Mouse (Mus musculus): Measurements from ENCODE around the gene C8g. TPM values are rescaled to one million over a fixed set of nuclear protein-coding genes. Genes with fewer than 3 reads are reported as not detected.

The C8g gene
- polyA plus RNA-seq, 1 experiment, result not detected

- Histone ChIP-seq H3K36me3 (ENCODE audit: control insufficient read depth) (peaks cover 90% of the 10 kb centered on the region), H3K4me1 (ENCODE audit: control insufficient read depth) (peaks cover 14% of the 10 kb centered on the region), H3K4me3 (replicated peaks) (no peak overlapping the region), H3K27me3 (ENCODE audit: control insufficient read depth) (no peaks in the 10 kb centered on the region), H3K9me3 (ENCODE audit: control insufficient read depth, low read length) (no peaks in the 10 kb centered on the region)
- no peak for TF ChIP-seq GATA1 (IDR thresholded peaks at IDR 0.05; ENCODE audit: low read length)
- TF ChIP-seq TAL1 (IDR thresholded peaks at IDR 0.05; ENCODE audit: low read length), result no peak
These were observed 35.0 kb upstream of the C8g start for GRCm38 (mm10) chr2:25536531-25536930.

DNA sequence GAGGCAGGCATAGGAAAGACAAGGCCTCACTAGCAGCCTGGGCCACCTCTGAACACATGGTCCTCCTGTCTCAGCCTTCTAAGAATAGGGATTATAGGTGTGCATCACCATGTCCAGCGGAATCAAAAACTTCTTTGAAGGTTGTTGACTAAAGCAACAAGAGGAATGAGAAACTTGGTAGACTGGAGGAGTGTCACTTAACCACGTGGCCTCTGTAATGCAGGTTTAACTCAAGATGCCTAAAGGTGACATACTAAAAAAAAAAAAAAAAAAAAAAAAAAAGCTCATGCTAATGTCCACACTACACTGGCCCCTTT is 33.3 kb upstream of the C8g start:
- H3K4me1 ChIP-seq (ENCODE audit: control insufficient read depth), result peaks cover 13% of the 10 kb centered on the region
- peaks cover 97% of the 10 kb centered on the region for H3K36me3 ChIP-seq (ENCODE audit: control insufficient read depth)
- H3K4me3 ChIP-seq (replicated peaks), result no peak overlapping the region
- TF ChIP-seq GATA1 (IDR thresholded peaks at IDR 0.05; ENCODE audit: low read length), result no peak
- TF ChIP-seq TAL1 (IDR thresholded peaks at IDR 0.05; ENCODE audit: low read length), result no peak
- no peaks in the 10 kb centered on the region for H3K27me3 ChIP-seq (ENCODE audit: control insufficient read depth)
- no peaks in the 10 kb centered on the region for H3K9me3 ChIP-seq (ENCODE audit: control insufficient read depth, low read length)

- no peaks in the 10 kb centered on the region for H3K27me3 ChIP-seq (ENCODE audit: control insufficient read depth)
- no peaks in the 10 kb centered on the region for H3K9me3 ChIP-seq (ENCODE audit: control insufficient read depth, low read length)
- H3K36me3 ChIP-seq (ENCODE audit: control insufficient read depth), result peaks cover 97% of the 10 kb centered on the region
- TF ChIP-seq GATA1 (IDR thresholded peaks at IDR 0.05; ENCODE audit: low read length) (no peak), TAL1 (IDR thresholded peaks at IDR 0.05; ENCODE audit: low read length) (no peak)
- no peak overlapping the region for H3K4me3 ChIP-seq (replicated peaks)
- H3K4me1 ChIP-seq (ENCODE audit: control insufficient read depth), result peaks cover 11% of the 10 kb centered on the region
These were observed 32.8 kb upstream of the C8g start for GRCm38 (mm10) chr2:25534178-25534865.

DNA sequence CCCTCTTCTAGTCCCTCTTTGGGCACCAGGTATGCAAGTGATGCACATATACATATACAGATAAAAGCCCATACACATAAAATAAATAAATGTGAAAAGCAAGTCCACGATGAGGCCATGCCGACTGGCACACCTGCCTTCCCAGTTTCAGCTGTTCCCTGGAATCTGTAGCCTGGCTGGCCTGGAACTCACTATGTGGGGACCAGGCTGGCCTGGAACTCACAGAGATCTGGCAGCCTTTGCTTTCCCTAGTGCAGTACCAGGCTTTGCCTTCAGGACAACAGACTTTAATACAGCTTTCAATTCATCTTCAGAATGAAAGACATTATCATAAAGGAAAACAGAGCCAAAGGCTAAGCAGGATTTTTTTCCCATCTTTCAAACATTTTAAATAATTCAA is 32.2 kb upstream of the C8g start:
- Histone ChIP-seq H3K4me3 (replicated peaks) (no peak overlapping the region), H3K36me3 (ENCODE audit: control insufficient read depth) (peaks cover 97% of the 10 kb centered on the region), H3K4me1 (ENCODE audit: control insufficient read depth) (peaks cover 11% of the 10 kb centered on the region), H3K27me3 (ENCODE audit: control insufficient read depth) (no peaks in the 10 kb centered on the region), H3K9me3 (ENCODE audit: control insufficient read depth, low read length) (no peaks in the 10 kb centered on the region)
- TF ChIP-seq TAL1 (IDR thresholded peaks at IDR 0.05; ENCODE audit: low read length), result no peak
- TF ChIP-seq GATA1 (IDR thresholded peaks at IDR 0.05; ENCODE audit: low read length), result no peak

DNA sequence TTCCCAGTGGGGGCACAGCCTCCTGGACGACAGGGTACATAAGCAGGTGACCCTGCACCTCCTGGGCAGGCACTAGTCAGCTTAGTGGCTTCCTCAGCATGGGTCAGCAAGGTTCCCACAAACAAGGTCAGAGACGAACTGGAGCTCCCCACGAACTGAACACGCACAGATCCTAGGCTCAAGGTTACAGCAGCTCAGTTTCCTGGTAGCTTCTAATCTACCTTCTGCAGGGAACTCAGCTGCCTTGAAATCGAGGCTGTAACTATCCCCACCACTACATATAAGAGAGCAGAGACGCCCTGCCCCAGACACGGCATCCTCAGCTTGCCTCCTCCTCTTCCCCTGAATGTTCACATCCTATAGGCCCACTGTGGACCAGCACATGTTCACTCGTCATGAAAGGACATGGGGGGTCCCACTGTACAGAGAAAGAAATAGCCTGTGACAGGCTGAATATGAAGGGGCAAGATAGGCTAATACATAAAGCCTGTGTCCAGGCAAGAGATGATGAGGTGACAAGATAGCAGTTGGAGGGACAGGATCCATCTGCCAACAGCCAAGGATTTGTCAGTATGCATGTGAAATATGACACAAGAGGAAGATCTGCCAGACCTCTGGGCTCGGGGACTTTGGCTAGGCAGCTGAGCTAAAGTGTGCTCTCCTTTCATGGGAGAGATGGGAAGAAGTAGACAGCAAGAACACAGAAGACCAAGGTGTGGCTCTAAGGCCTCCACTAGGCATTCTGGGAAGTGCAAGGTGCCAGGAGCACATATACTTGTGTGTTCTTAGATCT is 25.2 kb upstream of the C8g start:
- H3K4me1 ChIP-seq (ENCODE audit: control insufficient read depth), result peaks cover 2% of the 10 kb centered on the region; the same call in 1 of the 2 replicates
- H3K36me3 ChIP-seq (ENCODE audit: control insufficient read depth), result peaks cover 97% of the 10 kb centered on the region
- H3K27me3 ChIP-seq (ENCODE audit: control insufficient read depth), result no peaks in the 10 kb centered on the region
- H3K4me3 ChIP-seq (replicated peaks), result no peak overlapping the region
- H3K9me3 ChIP-seq (ENCODE audit: control insufficient read depth, low read length), result no peaks in the 10 kb centered on the region
- TF ChIP-seq TAL1 (IDR thresholded peaks at IDR 0.05; ENCODE audit: low read length), result no peak
- no peak for TF ChIP-seq GATA1 (IDR thresholded peaks at IDR 0.05; ENCODE audit: low read length)

DNA sequence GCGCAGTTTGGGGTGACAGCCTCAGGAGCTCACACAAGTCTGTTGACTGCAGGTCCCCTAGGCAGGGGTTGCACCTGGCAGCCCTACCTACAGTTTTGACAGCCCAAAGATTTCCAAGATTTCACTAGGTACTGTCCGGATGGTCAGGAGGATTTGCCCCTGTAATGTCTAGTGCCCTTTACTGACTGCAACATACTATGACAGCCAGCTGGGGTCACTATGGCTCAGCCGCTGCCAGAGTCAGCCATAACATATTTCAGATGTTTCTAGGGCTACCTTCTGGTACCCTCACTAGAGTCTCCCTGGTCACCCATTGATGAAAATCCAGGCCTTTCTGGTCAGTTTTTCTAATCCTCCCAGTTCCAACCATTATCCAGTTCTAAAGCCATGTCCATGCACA is 8.4 kb upstream of the C8g start:
- Histone ChIP-seq H3K27me3 (ENCODE audit: control insufficient read depth) (no peaks in the 10 kb centered on the region; the same call in 1 of the 2 replicates), H3K4me1 (ENCODE audit: control insufficient read depth) (peaks cover 22% of the 10 kb centered on the region), H3K9me3 (ENCODE audit: control insufficient read depth, low read length) (no peaks in the 10 kb centered on the region), H3K36me3 (ENCODE audit: control insufficient read depth) (peaks cover 17% of the 10 kb centered on the region), H3K4me3 (replicated peaks) (no peak overlapping the region)
- TF ChIP-seq GATA1 (IDR thresholded peaks at IDR 0.05; ENCODE audit: low read length), result no peak
- no peak for TF ChIP-seq TAL1 (IDR thresholded peaks at IDR 0.05; ENCODE audit: low read length)

- no peaks in the 10 kb centered on the region for H3K9me3 ChIP-seq (ENCODE audit: control insufficient read depth, low read length)
- H3K36me3 ChIP-seq (ENCODE audit: control insufficient read depth), result peaks cover 47% of the 10 kb centered on the region
- H3K27me3 ChIP-seq (ENCODE audit: control insufficient read depth), result no peaks in the 10 kb centered on the region
- no peak for TF ChIP-seq GATA1 (IDR thresholded peaks at IDR 0.05; ENCODE audit: low read length)
- TF ChIP-seq TAL1 (IDR thresholded peaks at IDR 0.05; ENCODE audit: low read length), result no peak
- peaks cover 52% of the 10 kb centered on the region for H3K4me1 ChIP-seq (ENCODE audit: control insufficient read depth)
- no peak overlapping the region for H3K4me3 ChIP-seq (replicated peaks)
These were observed 5.4 kb upstream of the C8g start for GRCm38 (mm10) chr2:25506964-25507363.

- H3K27me3 ChIP-seq (ENCODE audit: control insufficient read depth), result no peaks in the 10 kb centered on the region
- H3K4me1 ChIP-seq (ENCODE audit: control insufficient read depth), result peaks cover 57% of the 10 kb centered on the region
- no peak overlapping the region for H3K4me3 ChIP-seq (replicated peaks)
- peaks cover 52% of the 10 kb centered on the region for H3K36me3 ChIP-seq (ENCODE audit: control insufficient read depth)
- TF ChIP-seq GATA1 (IDR thresholded peaks at IDR 0.05; ENCODE audit: low read length), result no peak
- no peak for TF ChIP-seq TAL1 (IDR thresholded peaks at IDR 0.05; ENCODE audit: low read length)
- no peaks in the 10 kb centered on the region for H3K9me3 ChIP-seq (ENCODE audit: control insufficient read depth, low read length)
These were observed 4.3 kb upstream of the C8g start for GRCm38 (mm10) chr2:25505860-25506259.

GRCm38 (mm10) chr2:25505000-25505399 is 3.5 kb upstream of the C8g start:
- H3K9me3 ChIP-seq (ENCODE audit: control insufficient read depth, low read length), result no peaks in the 10 kb centered on the region
- no peak for TF ChIP-seq TAL1 (IDR thresholded peaks at IDR 0.05; ENCODE audit: low read length)
- H3K36me3 ChIP-seq (ENCODE audit: control insufficient read depth), result peaks cover 52% of the 10 kb centered on the region
- H3K4me1 ChIP-seq (ENCODE audit: control insufficient read depth), result peaks cover 57% of the 10 kb centered on the region
- no peak overlapping the region for H3K4me3 ChIP-seq (replicated peaks)
- H3K27me3 ChIP-seq (ENCODE audit: control insufficient read depth), result no peaks in the 10 kb centered on the region

All from erythroblast, embryonic 14.5 days (primary cell).